Mouse (Mus musculus) neutrophil, adult 5-6 weeks (primary cell): ENCODE measurements at regions not wholly inside any gene's neighbourhood (a gene's known extent, or its start where the extent isn't known, plus 50 kb on each side); places are given as distances from the start of the nearest gene placed in this dataset.

Experiments used
- ATAC-seq: fragments of 151-379, 151-347 bp; 2 replicates; pipeline ENCODE4 v1.8.0; 2017; ENCODE audit warnings: mild to moderate bottlenecking, moderate TSS enrichment; ENCODE audit not compliant: insufficient number of reproducible peaks, poor library complexity, low FRiP score, severe bottlenecking; ENCODE audit errors: extremely low read depth

DNA sequence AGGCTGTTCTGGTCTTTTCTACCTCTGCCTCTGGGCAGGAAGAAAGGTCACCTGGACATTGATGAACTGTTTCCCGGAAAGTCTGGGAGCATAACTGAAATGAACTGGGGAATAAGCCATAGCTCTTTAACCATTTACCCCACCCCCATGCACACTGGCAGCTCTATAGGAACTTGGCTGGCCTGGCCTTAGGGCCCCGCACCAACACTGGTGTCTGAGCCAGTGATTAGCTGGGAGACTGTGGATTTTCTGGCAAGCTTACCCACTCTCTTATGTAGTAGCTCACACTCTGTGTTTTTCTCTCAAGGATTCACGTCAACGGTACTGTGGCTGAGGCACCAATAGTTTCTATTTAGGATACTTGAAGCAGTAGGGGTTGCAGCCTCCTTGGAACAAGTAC, 439.8 kb upstream of the Zdhhc25 start:
- ATAC-seq = no peak

DNA sequence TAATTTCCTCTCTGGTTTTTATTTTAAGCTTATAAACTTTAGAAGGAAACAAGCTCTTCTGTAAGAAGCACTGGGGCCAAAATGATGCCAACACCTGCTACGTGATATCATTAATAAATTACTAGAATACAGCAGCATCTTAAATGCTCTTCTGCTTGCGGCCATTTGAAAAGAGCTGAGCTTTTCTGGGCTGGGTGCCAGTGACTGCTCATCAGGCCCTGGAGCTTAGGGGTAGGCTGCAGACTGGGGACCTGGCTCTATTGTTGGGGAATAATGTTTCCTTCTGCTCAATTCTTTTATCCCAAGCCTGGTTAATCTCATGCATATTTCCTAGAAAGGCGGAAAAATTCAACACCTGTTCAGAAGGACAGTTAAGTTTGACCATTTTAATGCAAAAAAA, 436.7 kb upstream of the Zdhhc25 start:
- no peak for ATAC-seq

DNA sequence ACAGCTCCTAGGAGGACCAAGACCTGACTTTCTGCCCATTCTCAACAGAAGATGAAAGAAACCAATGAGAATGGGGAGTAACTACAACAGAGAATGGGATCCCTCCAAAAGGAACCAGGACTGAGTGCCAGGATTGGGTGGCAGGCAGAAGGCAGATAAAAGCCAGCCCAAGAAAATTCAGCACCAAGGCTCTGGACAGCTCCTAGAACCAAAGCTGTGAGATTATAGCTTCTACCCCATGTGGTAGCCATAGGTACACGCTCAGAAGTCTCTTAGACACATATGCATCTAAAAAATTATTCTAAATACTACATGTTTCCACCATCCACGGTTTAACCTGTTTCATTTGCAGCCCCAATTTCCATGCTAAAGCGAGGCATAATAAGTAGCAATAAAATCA, 425.8 kb upstream of the Zdhhc25 start:
- no peak for ATAC-seq

DNA sequence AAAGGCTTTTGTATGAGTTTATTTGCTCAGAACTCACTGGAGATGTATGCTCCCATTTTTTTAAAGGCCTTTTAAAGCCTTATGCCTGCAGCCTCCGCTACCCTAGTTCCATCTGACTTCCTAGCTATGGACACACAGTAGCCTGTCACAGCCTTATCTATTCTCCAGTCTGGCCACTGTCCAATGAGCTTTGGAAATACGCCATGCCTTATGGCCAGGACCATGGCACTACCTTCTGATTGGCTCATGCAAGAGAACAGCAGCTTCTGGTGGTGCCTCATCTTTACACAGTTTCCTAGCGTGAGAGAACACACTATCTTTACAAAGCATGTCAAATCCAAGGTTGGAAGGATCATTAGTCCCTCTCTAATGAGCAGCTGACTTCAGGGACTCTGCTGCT, 424.1 kb upstream of the Zdhhc25 start:
- no peak for ATAC-seq

DNA sequence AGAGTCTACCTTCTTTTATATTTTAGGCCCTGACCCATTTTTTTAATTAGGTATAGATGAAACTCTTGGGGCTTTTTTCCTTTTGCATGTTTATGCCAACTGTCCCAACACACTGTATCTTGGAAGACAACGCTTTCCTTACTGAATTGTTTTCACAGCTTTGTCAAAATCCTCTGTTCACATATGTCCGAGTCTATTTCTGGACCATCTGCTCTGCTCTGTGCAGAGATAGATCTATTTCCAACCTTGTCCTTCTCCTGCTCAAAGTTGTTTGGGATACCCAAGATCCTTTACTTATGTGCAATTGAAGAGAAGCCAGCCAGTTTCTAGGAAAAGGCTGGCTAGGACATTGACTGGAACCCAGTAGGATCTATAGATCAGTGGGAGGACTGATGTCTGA, 403.6 kb upstream of the Zdhhc25 start:
- no peak for ATAC-seq

DNA sequence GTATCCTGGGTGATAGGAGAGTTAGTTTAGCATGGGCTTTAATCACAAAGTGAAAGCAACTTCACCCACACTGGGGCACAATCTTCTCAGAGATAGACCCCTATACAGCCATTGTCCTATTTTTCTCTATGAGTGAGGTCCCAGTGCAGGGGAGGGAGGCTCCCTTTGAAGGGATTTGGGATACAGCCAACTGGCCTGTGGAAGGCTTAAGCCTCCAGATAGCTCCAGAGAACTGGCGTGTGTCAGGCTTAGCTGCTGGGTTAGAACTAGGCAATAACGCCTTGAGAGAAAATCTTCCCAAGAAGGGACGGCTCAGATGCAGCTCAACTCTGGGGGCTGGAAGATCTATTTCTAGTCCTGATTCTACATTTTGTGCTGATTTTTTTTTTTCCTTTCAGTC, 397.4 kb upstream of the Zdhhc25 start:
- no peak for ATAC-seq

DNA sequence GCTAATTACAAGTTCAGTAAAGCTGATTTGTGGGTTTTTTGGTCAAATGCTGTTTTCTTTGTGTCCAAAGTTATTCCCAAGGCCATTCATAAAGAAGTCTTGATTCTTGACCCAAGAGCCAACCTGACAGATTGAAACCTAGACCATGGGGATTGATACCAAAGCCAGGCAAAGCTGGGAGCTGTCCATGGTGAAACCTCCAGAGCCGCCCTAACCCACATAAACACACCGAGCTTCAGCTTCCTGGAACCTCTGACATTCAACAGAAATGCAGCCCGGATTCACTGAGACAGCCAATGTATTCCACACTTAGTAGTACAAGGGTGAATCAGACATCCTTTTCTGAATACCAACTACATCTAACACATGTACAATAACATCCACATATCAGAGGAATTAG, 386.7 kb upstream of the Zdhhc25 start:
- no peak for ATAC-seq

DNA sequence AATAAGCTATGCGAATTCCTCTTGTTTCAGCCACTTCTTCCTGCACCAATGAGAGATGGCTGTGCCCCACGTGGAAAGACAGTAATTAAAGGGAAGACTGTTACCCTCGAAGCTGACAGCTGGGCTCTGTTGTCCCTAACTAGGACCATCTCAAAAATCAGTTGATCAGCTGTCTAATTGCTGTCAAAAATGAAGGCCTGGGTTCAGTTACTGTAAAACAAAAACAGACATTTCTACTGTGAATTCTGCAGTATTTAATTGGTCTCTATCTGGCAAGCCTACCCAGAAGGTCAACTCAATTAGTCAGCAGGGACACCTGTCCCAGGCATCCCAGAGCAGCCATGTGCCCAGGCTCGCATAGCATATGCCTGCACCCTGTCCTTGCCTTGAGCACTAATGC, 385.8 kb upstream of the Zdhhc25 start:
- ATAC-seq = no peak

DNA sequence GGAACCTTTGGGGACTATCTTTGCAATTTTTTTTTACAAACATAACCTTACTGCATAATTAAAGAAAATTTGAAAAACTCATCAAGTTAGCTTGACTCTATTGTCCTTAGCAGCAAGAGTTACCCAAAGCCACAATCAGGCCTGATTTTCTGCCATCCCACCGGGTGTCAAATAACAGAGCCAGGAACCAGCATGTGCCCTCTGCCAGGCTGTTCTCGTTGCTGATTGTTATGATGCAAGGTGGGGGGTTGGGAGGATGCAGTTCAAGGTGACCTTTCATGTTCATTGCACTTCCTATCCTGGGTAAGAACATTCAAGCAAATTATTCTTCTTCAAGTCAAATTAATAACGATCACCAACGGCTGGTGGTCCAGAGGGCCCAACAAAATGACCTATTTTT, 370.6 kb upstream of the Zdhhc25 start:
- ATAC-seq = no peak

DNA sequence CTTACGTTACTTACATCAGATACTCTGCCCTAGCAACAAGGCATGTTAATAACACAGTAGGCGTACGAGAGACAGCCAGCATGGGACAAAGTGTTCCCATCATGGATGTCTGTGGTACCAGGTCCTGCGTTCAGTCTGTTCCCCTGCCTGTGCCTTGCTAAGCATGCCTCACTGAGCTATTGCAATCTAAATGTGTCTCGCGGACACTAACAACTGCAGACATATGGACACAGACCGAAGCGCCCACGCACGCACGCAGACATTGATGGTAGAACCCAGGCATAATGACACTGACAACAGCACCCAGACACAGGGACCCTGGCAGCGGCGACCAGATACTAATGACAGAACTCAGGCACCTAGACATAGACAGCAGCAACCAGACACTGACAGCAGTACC, 355.5 kb upstream of the Zdhhc25 start:
- no peak for ATAC-seq

DNA sequence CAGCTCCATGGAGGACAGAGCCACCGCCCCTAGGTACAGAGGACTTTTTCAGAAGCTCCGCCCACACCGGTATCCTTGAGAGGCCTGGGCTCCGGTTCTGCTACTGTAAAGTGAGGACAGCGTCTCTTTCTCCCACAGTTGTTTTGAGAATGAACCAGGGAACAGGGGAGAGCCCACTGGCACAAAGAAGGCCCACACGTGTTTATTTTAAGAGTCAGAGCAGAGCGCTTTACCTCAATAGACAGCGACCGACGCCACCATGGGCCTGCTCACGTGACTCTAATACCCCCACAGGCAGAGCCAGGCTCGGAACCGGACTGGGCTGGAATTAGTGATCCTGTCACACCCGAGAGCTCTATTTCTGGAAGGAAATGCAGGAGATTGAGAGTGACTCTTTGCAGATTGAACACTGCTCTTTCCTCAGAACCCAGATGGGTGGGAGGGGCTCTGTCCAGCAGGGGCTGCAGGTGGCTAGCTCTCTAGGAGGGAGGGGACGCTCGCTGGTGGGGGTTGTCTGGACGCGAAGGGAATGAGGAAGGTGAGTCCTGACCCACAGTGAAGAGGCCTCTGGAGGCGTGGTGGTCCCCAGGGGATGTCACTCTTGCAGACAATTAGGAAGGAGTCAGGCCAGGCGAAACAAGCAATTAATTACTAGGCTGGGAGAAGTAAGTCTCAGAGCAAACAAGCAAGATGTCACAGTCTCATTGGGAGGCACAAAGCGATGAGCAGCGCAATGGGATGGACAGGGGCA, 354.4 kb upstream of the Zdhhc25 start:
- ATAC-seq = no peak

DNA sequence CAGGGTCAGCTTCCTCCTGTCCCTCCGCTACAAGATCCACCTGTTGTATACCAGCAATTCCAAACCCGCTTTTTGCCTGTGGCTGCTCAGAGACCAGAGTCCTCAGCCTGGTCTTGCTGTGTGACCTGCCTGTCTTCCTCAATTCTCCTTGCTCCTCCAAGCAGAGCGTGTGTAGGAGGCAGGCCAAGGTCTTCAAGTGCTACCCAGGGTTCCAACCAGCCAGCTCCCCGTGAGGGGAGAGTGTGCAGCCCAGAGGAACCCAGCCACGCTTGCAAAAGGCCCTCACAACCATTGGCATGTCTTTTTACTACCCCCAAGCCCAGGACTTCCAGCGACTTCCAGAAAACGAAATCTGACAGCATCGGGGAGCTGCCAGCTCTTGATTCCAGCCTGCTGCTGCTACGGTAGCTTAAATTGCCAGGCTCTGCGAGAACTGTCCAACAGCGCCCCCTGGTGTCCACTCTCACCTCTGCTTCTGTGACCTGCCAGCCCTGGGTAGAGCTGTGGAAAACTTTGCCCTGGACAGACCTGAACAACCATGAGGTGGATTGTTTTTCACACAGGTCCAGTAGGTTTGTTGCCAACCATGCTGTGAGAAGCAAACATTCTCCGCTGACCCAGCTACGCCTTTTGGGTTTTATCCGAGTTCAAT, 352.0 kb upstream of the Zdhhc25 start:
- ATAC-seq = no peak

DNA sequence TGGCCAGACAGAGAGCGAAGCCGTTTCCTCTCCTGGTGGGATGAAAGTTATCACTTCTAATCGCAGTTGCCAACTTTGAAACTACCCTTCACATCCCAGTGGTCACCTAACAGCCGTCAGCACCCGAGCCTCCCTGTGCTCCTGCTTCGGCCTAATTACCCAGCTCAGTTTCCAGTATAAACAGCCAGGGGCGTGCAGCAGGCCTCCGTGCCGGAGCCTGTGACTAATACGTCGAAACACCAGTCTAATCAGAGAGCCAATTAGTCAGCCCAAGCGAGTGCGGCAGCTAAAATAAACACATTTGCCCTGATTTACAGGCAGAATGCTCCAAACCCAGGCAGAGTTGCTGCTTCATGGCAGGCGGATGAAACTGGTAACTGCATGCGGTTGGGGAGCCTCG, 312.1 kb upstream of the Zdhhc25 start:
- ATAC-seq = no peak

DNA sequence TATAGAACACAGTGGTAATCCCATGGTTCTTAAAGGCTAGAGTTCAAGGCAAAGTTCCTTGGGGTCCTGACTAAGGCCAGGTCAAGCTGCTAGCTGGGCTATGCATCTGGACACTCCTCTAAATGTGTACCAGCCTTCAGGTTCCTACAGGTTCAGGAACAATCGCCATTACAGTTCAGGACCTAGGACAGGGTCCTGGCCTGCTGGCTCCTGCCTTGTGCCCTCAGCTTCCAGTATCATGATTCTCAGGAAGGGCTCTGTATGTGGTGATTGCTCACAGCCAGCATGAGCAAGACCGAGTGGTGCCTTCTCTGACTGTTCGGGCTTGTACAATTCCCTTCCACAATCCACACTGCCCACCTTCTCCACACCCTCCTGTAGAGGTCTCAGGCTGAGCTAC, 311.4 kb upstream of the Zdhhc25 start:
- ATAC-seq = no peak

DNA sequence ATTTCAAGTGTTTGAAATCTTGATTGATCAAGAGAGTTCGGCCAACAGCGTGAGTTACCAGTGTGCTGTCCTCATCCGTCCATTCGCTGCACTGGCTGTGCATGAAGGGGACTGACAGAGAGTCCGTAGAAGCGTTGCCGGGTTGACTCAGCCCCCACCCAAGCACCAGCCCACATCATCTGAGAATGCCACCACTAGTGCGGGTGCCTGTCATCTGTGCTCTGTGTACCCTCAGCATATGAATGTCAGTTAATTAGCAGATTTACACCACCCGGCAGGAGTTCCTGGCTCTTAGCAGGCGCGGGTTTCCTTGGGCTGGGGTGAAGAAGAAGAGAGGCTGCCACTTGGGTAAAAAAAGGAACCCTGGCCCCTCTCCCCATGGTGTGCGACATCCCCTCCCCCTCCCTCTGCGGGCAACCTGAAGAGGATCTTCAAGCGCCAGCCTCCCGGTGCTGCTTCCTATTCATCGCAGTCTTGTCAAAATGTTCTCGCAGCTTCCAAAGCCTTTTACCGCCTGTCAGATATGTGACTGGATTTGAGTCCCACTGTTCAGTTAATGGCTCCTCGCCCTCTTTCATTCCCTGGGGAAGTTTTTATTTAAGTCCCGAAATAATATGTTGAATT, 309.2 kb upstream of the Zdhhc25 start:
- ATAC-seq = no peak

DNA sequence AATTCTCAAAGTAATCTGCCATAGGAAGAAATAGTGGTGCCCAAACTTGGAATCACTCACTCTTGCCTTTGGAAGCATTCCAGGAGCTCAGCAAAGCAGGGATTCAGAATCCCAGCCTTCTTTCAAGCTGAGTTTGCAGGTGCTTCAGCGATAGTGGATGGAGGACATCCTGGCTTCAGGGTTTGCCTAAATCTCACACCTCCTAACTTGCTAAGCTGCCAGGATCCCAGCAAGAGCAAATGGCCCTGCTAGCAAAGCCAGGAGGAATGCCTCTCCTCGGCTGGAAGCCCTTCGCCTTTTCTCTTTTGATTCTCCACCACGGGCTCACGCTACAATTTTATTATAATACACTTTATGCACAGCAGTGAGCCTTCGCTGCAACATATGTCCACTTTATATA, 301.0 kb upstream of the Zdhhc25 start:
- no peak for ATAC-seq

DNA sequence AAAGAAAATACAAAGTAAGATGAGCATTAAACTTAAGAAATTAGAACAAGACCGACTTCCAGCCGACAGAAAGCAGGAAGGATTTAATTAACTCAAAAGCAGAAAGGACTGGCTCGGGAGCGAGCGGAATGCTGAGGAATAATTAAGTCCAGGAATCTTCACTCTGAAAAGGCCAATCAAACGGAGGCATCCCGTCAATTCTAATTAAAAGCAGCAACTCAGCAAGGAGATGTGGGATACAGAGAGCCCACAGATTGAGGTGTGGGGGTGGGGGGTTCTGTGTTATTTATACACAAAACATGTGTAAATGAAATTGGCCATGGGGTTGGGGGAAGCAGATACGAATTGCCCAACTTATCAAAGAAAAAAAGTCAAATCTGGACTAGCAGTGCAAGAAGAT, 288.9 kb upstream of the Zdhhc25 start:
- no peak for ATAC-seq

DNA sequence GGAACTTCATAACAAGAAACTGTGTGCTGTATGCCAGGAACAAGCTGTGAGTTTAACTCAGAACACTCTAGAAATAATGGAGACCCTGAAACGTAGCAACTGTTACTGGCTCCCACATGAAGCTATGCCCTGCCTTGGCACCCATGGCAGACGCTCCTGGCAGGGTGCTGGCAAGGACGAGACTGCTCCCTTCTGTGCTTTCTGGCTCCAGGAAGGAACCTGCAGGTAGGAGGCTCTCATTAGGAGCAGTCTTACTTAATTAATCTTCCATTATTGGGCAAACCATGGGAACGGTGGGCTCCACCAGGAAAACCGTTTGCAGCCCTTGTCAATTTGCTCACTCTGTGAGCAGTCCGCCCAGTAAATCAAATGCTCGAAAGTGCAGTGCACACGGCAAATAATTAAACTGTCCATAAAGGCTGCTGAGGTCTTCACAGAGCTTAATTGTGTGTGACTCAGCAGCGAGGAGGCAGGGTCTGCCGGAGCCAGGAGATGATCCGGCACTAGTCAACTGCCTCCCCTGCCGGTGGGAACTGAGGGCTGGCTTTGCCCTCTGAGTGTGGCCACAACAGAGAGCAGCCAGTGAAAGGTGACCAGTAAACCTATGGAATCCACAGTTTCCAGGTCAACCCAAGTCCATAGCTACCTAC, 285.2 kb upstream of the Zdhhc25 start:
- ATAC-seq = no peak

DNA sequence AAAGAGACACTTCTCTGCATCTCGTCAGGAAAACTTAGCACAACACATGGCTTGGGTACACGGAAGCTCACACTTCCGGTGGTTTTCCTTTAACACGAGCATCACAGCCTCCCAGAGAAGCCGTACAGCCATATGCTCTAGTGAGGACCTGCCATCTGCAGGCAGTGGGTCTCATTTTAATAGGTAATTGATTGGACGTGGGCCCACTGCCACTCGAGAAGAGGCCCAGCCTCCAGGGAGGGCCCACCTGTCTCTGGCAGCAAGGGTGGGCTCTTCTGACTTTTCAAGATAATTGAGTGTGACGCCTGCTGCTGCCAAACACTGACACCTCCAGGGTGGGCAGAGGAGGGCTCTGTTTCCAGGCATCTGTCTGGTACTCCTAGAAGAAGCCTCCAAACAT, 282.1 kb upstream of the Zdhhc25 start:
- no peak for ATAC-seq

DNA sequence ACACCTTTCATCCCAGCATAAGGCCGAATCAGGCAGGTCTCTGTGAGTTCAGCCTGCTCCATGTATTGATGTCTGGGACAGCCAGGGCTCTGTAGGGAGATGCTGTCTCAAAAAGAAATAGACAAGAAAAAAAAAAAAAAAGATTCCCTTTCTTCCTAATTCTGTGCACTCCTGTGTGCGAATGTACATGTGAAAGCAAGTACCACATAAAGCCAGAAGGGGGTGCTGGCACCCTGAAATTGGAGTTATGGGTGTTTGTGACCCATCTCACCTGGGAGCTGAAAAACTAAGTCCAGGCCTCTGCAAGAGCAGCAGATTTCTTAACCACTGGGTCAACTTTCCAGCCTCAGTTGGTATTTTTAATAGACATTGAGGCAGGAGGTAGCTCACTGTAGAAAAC, 280.6 kb upstream of the Zdhhc25 start:
- ATAC-seq = no peak
